Mouse (Mus musculus): ENCODE measurements around the gene Tuba8. TPM values are rescaled to one million over a fixed set of nuclear protein-coding genes. Genes with fewer than 3 reads are reported as not detected.

Tuba8 gene
- polyA plus RNA-seq, 1 experiment from 2014 or later: 0.40 TPM

DNA sequence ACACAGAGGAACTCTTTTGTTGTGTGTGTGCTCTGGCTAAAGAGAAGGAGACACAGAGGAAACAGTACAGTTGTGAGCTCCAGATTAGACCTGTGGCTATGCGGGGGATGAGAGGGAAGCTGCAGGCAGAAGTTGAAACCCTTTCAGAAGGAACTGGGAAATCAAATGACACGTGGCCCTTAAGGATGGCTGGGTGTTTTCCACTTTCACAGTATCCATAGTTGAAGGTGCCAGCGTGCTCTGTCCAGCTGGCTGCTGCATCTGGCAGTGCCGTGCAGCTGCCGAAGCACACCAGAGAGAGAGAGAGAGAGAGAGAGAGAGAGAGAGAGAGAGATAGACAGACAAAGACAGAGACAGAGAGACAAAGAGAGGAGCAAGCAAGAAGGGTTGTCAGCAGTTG, 40.8 kb downstream of the Tuba8 start:
- 0 out of 2 replicates have a peak, but pooled peaks cover 3% of the 10 kb centered on the region for H3K4me1 ChIP-seq
- no peak overlapping the region for H3K27ac ChIP-seq
- DNase-seq (ENCODE audit: extremely low spot score, low spot score): no peak
- H3K9me3 ChIP-seq: no peaks in the 10 kb centered on the region
- 78% methylated on average over 5 of the region's 5 CpGs for WGBS
- no peaks in the 10 kb centered on the region for H3K36me3 ChIP-seq (replicated peaks)
- no peak overlapping the region for H3K4me3 ChIP-seq
- H3K27me3 ChIP-seq (ENCODE audit: poor library complexity, severe bottlenecking): peaks cover 18% of the 10 kb centered on the region

DNA sequence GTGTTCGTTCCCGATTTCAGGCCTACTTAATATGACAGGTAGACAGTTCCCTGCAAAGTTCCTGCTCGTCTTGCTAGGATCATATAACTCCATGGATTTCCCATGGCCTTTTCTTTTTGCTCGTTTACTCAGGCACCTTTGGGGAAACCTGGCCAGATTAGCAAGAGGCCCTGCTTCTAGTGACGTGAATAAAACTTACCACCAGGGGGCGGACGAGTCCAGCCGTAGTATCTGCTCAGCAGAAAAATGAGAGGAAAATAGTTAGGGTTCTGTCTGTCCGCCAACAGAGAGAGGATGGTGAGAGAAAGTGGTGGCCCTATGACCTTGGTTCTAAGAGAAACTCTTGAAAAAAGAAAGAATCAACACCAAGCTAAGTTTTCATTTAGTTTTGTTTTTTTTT, 50.1 kb downstream of the Tuba8 start:
- 40% methylated on average over 9 of the region's 9 CpGs for WGBS
- Histone ChIP-seq H3K4me1 (no peaks in the 10 kb centered on the region), H3K27ac (no peak overlapping the region), H3K36me3 (replicated peaks) (no peaks in the 10 kb centered on the region), H3K4me3 (no peak overlapping the region), H3K9me3 (peaks cover 4% of the 10 kb centered on the region; the same call in 1 of the 2 replicates), H3K27me3 (ENCODE audit: poor library complexity, severe bottlenecking) (no peaks in the 10 kb centered on the region)
- DNase-seq (ENCODE audit: extremely low spot score, low spot score): peak; percentile 62

DNA sequence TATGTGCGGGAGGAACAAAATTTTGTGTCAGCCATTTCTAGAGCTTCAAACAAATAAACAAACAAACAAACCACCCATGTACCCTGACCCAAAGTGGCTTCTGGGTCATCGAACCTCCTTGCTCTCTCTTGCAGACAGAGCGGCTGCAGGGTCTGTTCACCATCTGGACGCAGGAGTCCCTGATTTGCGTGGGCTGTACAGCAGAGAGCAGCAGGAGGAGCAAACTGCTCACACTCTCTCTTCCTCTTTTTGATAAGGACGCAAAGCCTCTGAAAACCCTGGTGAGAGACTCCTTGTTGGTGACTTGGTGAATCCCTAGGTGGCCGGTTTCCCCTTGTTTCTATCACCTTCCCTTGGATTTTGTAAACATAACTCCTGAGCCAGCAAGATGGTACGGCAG, 50.7 kb downstream of the Tuba8 start:
- no peak for DNase-seq (ENCODE audit: extremely low spot score, low spot score)
- Histone ChIP-seq H3K4me1 (no peaks in the 10 kb centered on the region), H3K9me3 (peaks cover 4% of the 10 kb centered on the region; the same call in 1 of the 2 replicates), H3K36me3 (replicated peaks) (no peaks in the 10 kb centered on the region), H3K4me3 (no peak overlapping the region), H3K27ac (no peak overlapping the region), H3K27me3 (ENCODE audit: poor library complexity, severe bottlenecking) (no peaks in the 10 kb centered on the region)
- WGBS: 85% methylated on average over 8 of the region's 8 CpGs

- H3K27ac ChIP-seq: no peak overlapping the region
- no peaks in the 10 kb centered on the region for H3K27me3 ChIP-seq (ENCODE audit: poor library complexity, severe bottlenecking)
- DNase-seq (ENCODE audit: extremely low spot score, low spot score): no peak
- no peaks in the 10 kb centered on the region for H3K36me3 ChIP-seq (replicated peaks)
- H3K9me3 ChIP-seq: peaks cover 4% of the 10 kb centered on the region; the same call in 1 of the 2 replicates
- no peak overlapping the region for H3K4me3 ChIP-seq
- WGBS: 92% methylated on average over 10 of the region's 10 CpGs
- no peaks in the 10 kb centered on the region for H3K4me1 ChIP-seq
Measured at GRCm38 (mm10) chr6:121262004-121262403, 51.5 kb downstream of the Tuba8 start.

GRCm38 (mm10) chr6:121262496-121262895, 52.0 kb downstream of the Tuba8 start:
- Histone ChIP-seq H3K4me3 (no peak overlapping the region), H3K4me1 (no peaks in the 10 kb centered on the region), H3K27me3 (ENCODE audit: poor library complexity, severe bottlenecking) (no peaks in the 10 kb centered on the region), H3K27ac (no peak overlapping the region), H3K9me3 (peaks cover 2% of the 10 kb centered on the region; the same call in 1 of the 2 replicates), H3K36me3 (replicated peaks) (no peaks in the 10 kb centered on the region)
- no peak for DNase-seq (ENCODE audit: extremely low spot score, low spot score)
- WGBS: 93% methylated on average over 11 of the region's 11 CpGs

GRCm38 (mm10) chr6:121270156-121270555, 59.7 kb downstream of the Tuba8 start:
- Histone ChIP-seq H3K27me3 (ENCODE audit: poor library complexity, severe bottlenecking) (no peaks in the 10 kb centered on the region), H3K9me3 (no peaks in the 10 kb centered on the region), H3K36me3 (replicated peaks) (no peaks in the 10 kb centered on the region), H3K4me3 (no peak overlapping the region), H3K4me1 (peaks cover 7% of the 10 kb centered on the region), H3K27ac (no peak overlapping the region)
- DNase-seq (ENCODE audit: extremely low spot score, low spot score): no peak
- 86% methylated on average over 6 of the region's 6 CpGs for WGBS

- H3K9me3 ChIP-seq: no peaks in the 10 kb centered on the region
- peaks cover 7% of the 10 kb centered on the region for H3K4me1 ChIP-seq
- H3K4me3 ChIP-seq: peak overlapping the region; percentile 52; the same call in 1 of the 2 replicates
- no peaks in the 10 kb centered on the region for H3K27me3 ChIP-seq (ENCODE audit: poor library complexity, severe bottlenecking)
- WGBS: 11% methylated on average over 4 of the region's 4 CpGs
- no peak overlapping the region for H3K27ac ChIP-seq
- no peak for DNase-seq (ENCODE audit: extremely low spot score, low spot score)
- no peaks in the 10 kb centered on the region for H3K36me3 ChIP-seq (replicated peaks)
Measured at GRCm38 (mm10) chr6:121271707-121272074, 61.2 kb downstream of the Tuba8 start.

DNA sequence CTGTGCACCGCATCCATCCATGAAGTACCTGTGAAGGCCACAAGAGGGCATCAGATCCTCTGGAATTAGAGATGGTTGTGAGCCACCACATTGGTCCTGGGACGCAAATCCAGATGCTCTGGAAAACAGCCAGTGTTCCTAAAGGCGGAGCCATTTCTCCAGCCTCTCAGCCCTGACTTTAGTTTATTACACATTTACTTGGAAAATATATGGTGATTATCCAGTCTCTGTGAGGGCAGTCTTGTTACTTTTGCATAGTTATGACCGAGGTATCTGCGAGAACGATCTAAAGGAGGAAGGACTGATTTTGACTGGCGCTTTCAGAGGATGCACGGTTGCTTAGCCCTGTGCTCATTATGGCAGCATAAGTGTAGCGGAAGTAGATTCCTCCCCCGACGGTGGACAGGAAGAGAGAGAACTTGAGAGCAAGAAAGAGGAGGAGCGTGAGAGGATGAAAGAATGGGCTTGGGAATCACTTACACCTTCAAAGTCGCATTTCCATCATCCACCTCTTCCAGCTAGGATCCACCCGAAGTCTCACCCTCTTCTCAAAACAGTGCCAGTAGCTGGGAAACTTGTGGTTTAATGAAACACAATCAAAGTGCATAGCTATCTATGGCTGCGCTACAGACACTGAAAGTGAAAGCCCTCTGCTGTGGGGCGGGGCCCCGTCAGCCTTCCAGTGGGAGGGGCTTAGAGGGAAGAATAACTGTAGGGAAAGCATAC, 61.7 kb downstream of the Tuba8 start:
- H3K27me3 ChIP-seq (ENCODE audit: poor library complexity, severe bottlenecking): no peaks in the 10 kb centered on the region
- peak overlapping the region; percentile 52 for H3K4me3 ChIP-seq
- peak; percentile 80 for DNase-seq (ENCODE audit: extremely low spot score, low spot score)
- 23% methylated on average over 17 of the region's 17 CpGs for WGBS
- peak overlapping the region; percentile 76 for H3K27ac ChIP-seq
- no peaks in the 10 kb centered on the region for H3K9me3 ChIP-seq
- peaks cover 7% of the 10 kb centered on the region for H3K4me1 ChIP-seq
- H3K36me3 ChIP-seq (replicated peaks): no peaks in the 10 kb centered on the region

GRCm38 (mm10) chr6:121274356-121274755, 63.9 kb downstream of the Tuba8 start:
- Histone ChIP-seq H3K9me3 (no peaks in the 10 kb centered on the region), H3K27ac (no peak overlapping the region), H3K27me3 (ENCODE audit: poor library complexity, severe bottlenecking) (no peaks in the 10 kb centered on the region), H3K4me1 (peaks cover 7% of the 10 kb centered on the region), H3K4me3 (no peak overlapping the region), H3K36me3 (replicated peaks) (no peaks in the 10 kb centered on the region)
- WGBS: 81% methylated on average over 3 of the region's 3 CpGs
- DNase-seq (ENCODE audit: extremely low spot score, low spot score): no peak

Other genes with a start within 250 kb of the Tuba8 start
- 8.4 and 9.0 TPM in 2 replicates for gene Mical3, start 79.7 kb upstream of the Tuba8 start, polyA plus RNA-seq (2016; fragmentation: Nextera tagmentation; extraction: Ambion mirVana)
- gene Pex26, start 27.0 kb upstream of the Tuba8 start, polyA plus RNA-seq (2016; fragmentation: Nextera tagmentation; extraction: Ambion mirVana): 8.0 and 10.3 TPM in 2 replicates
- 0.26 and 0.75 TPM in 2 replicates for gene Usp18, start 35.2 kb downstream of the Tuba8 start, polyA plus RNA-seq (2016; fragmentation: Nextera tagmentation; extraction: Ambion mirVana)
- 1.5 and 2.4 TPM in 2 replicates for gene Slc6a13, start 89.5 kb downstream of the Tuba8 start, polyA plus RNA-seq (2016; fragmentation: Nextera tagmentation; extraction: Ambion mirVana)
- gene Slc6a12, start 132.4 kb downstream of the Tuba8 start, polyA plus RNA-seq (2016; fragmentation: Nextera tagmentation; extraction: Ambion mirVana): 0.19 TPM in 1 of 2 replicates, not detected in the other